Mouse (Mus musculus): ENCODE data around the gene Ipo13. TPM values are rescaled to one million over a fixed set of nuclear protein-coding genes. Genes with fewer than 3 reads are reported as not detected.

The Ipo13 gene
- polyA plus RNA-seq, 1 experiment from 2014 or later, result 72.9 TPM

GRCm38 (mm10) chr4:117890750-117891149, 24.0 kb downstream of the Ipo13 start:
- Histone ChIP-seq H3K27ac (no peak overlapping the region), H3K36me3 (peaks cover 37% of the 10 kb centered on the region), H3K27me3 (no peaks in the 10 kb centered on the region), H3K9ac (replicated peaks) (peak overlapping the region; percentile 61; the same call in 1 of the 2 replicates), H3K4me2 (replicated peaks) (peak overlapping the region; percentile 95), H3K4me3 (replicated peaks) (peak overlapping the region; percentile 79), H3K9me3 (no peaks in the 10 kb centered on the region), H3K4me1 (replicated peaks) (peaks cover 30% of the 10 kb centered on the region)
- WGBS, result 46% methylated on average over 8 of the region's 8 CpGs
- no peak for ATAC-seq

- Histone ChIP-seq H3K9ac (replicated peaks) (no peak overlapping the region), H3K36me3 (peaks cover 37% of the 10 kb centered on the region), H3K4me2 (replicated peaks) (no peak overlapping the region), H3K4me1 (replicated peaks) (peaks cover 37% of the 10 kb centered on the region), H3K27ac (no peak overlapping the region), H3K4me3 (replicated peaks) (no peak overlapping the region), H3K27me3 (no peaks in the 10 kb centered on the region), H3K9me3 (no peaks in the 10 kb centered on the region)
- no peak for ATAC-seq
- 92% methylated on average over 14 of the region's 14 CpGs for WGBS
Measured at GRCm38 (mm10) chr4:117890031-117890430, 24.8 kb downstream of the Ipo13 start.

- Histone ChIP-seq H3K4me2 (replicated peaks) (no peak overlapping the region), H3K36me3 (peaks cover 37% of the 10 kb centered on the region), H3K27me3 (no peaks in the 10 kb centered on the region), H3K27ac (no peak overlapping the region), H3K9me3 (no peaks in the 10 kb centered on the region), H3K4me3 (replicated peaks) (no peak overlapping the region), H3K4me1 (replicated peaks) (peaks cover 42% of the 10 kb centered on the region), H3K9ac (replicated peaks) (no peak overlapping the region)
- no peak for ATAC-seq
- 92% methylated on average over 15 of the region's 15 CpGs for WGBS
Measured at GRCm38 (mm10) chr4:117889471-117889870, 25.3 kb downstream of the Ipo13 start.

GRCm38 (mm10) chr4:117887920-117888319, 26.9 kb downstream of the Ipo13 start:
- Histone ChIP-seq H3K4me3 (replicated peaks) (no peak overlapping the region; the same call in 1 of the 2 replicates), H3K27ac (no peak overlapping the region), H3K4me2 (replicated peaks) (peak overlapping the region; percentile 93), H3K9me3 (no peaks in the 10 kb centered on the region), H3K27me3 (no peaks in the 10 kb centered on the region), H3K36me3 (peaks cover 32% of the 10 kb centered on the region), H3K9ac (replicated peaks) (no peak overlapping the region), H3K4me1 (replicated peaks) (peaks cover 53% of the 10 kb centered on the region)
- ATAC-seq, result no peak
- WGBS, result 75% methylated on average over 2 of the region's 2 CpGs

GRCm38 (mm10) chr4:117887133-117887532, 27.7 kb downstream of the Ipo13 start, which contains the start of gene Atp6v0b:
Atp6v0b (minus strand) TSS chr4:117887333.
- no peaks in the 10 kb centered on the region for H3K27me3 ChIP-seq
- peak within 1 kb of the TSS; percentile 95 for H3K9ac ChIP-seq (replicated peaks)
- peak within 1 kb of the TSS; percentile 96 for H3K4me3 ChIP-seq (replicated peaks)
- peaks cover 56% of the 10 kb centered on the region for H3K4me1 ChIP-seq (replicated peaks)
- peak within 1 kb of the TSS; percentile 93 for H3K4me2 ChIP-seq (replicated peaks)
- no peaks in the 10 kb centered on the region for H3K9me3 ChIP-seq
- H3K36me3 ChIP-seq, result peaks cover 32% of the 10 kb centered on the region
- peak; percentile 85 for ATAC-seq
- H3K27ac ChIP-seq, result no peak within 1 kb of the TSS
- under 1% methylated on average over 37 of the region's 37 CpGs for WGBS

GRCm38 (mm10) chr4:117886644-117887043, 28.2 kb downstream of the Ipo13 start:
- H3K4me3 ChIP-seq (replicated peaks), result peak overlapping the region; percentile 96
- H3K27me3 ChIP-seq, result no peaks in the 10 kb centered on the region
- ATAC-seq, result no peak
- no peaks in the 10 kb centered on the region for H3K9me3 ChIP-seq
- WGBS, result 3% methylated on average over 23 of the region's 24 CpGs
- no peak overlapping the region for H3K27ac ChIP-seq
- peak overlapping the region; percentile 93 for H3K4me2 ChIP-seq (replicated peaks)
- H3K4me1 ChIP-seq (replicated peaks), result peaks cover 59% of the 10 kb centered on the region
- H3K36me3 ChIP-seq, result peaks cover 32% of the 10 kb centered on the region
- H3K9ac ChIP-seq (replicated peaks), result peak overlapping the region; percentile 95

- Histone ChIP-seq H3K9ac (replicated peaks) (peak overlapping the region; percentile 95), H3K27ac (no peak overlapping the region), H3K4me1 (replicated peaks) (peaks cover 60% of the 10 kb centered on the region), H3K27me3 (no peaks in the 10 kb centered on the region), H3K9me3 (no peaks in the 10 kb centered on the region), H3K36me3 (peaks cover 35% of the 10 kb centered on the region), H3K4me3 (replicated peaks) (peak overlapping the region; percentile 96), H3K4me2 (replicated peaks) (peak overlapping the region; percentile 93)
- WGBS, result 84% methylated on average over 9 of the region's 9 CpGs
- no peak for ATAC-seq
Measured at GRCm38 (mm10) chr4:117885994-117886393, 28.8 kb downstream of the Ipo13 start.

- H3K9ac ChIP-seq (replicated peaks), result no peak overlapping the region
- H3K9me3 ChIP-seq, result no peaks in the 10 kb centered on the region
- no peaks in the 10 kb centered on the region for H3K27me3 ChIP-seq
- no peak overlapping the region for H3K27ac ChIP-seq
- WGBS, result 96% methylated on average over 10 of the region's 10 CpGs
- H3K4me2 ChIP-seq (replicated peaks), result no peak overlapping the region
- H3K4me1 ChIP-seq (replicated peaks), result peaks cover 63% of the 10 kb centered on the region
- no peak overlapping the region for H3K4me3 ChIP-seq (replicated peaks)
- peaks cover 42% of the 10 kb centered on the region for H3K36me3 ChIP-seq
- ATAC-seq, result no peak
Measured at GRCm38 (mm10) chr4:117885093-117885492, 29.7 kb downstream of the Ipo13 start.

- no peak overlapping the region for H3K27ac ChIP-seq
- H3K4me2 ChIP-seq (replicated peaks), result peak overlapping the region; percentile 88
- peak overlapping the region; percentile 83 for H3K4me3 ChIP-seq (replicated peaks)
- H3K4me1 ChIP-seq (replicated peaks), result peaks cover 72% of the 10 kb centered on the region
- no peak for ATAC-seq
- no peaks in the 10 kb centered on the region for H3K27me3 ChIP-seq
- 100% methylated on average over 1 of the region's 1 CpGs for WGBS
- no peaks in the 10 kb centered on the region for H3K9me3 ChIP-seq
- H3K36me3 ChIP-seq, result peaks cover 41% of the 10 kb centered on the region
- peak overlapping the region; percentile 94 for H3K9ac ChIP-seq (replicated peaks)
Measured at GRCm38 (mm10) chr4:117884146-117884545, 30.7 kb downstream of the Ipo13 start.

- Histone ChIP-seq H3K4me1 (replicated peaks) (peaks cover 81% of the 10 kb centered on the region), H3K27me3 (no peaks in the 10 kb centered on the region)
- peak; percentile 44 for ATAC-seq
Measured at GRCm38 (mm10) chr4:117882701-117883691, 31.8 kb downstream of the Ipo13 start, which contains the start of gene B4galt2. B4galt2 (minus strand) TSS chr4:117883487.

GRCm38 (mm10) chr4:117878703-117879102, 36.1 kb downstream of the Ipo13 start:
- Histone ChIP-seq H3K4me3 (replicated peaks) (no peak overlapping the region), H3K4me2 (replicated peaks) (no peak overlapping the region), H3K4me1 (replicated peaks) (peaks cover 48% of the 10 kb centered on the region), H3K9ac (replicated peaks) (0 out of 2 replicates have a peak overlapping the region, but pooled peaks have one; percentile 36), H3K27ac (no peak overlapping the region), H3K36me3 (peaks cover 65% of the 10 kb centered on the region), H3K9me3 (no peaks in the 10 kb centered on the region), H3K27me3 (no peaks in the 10 kb centered on the region)
- WGBS, result 87% methylated on average over 5 of the region's 5 CpGs
- no peak for ATAC-seq

More at GRCm38 (mm10) chr4:117882701-117883691, 31.8 kb downstream of the Ipo13 start, which contains the start of gene B4galt2:
- H3K9ac ChIP-seq (replicated peaks), result peak within 1 kb of the TSS; percentile 94
- H3K4me3 ChIP-seq (replicated peaks), result peak within 1 kb of the TSS; percentile 83
- peak within 1 kb of the TSS; percentile 84 for H3K27ac ChIP-seq
- no peaks in the 10 kb centered on the region for H3K9me3 ChIP-seq
- under 1% methylated on average over 97 of the region's 103 CpGs for WGBS
- peak within 1 kb of the TSS; percentile 88 for H3K4me2 ChIP-seq (replicated peaks)
- peaks cover 41% of the 10 kb centered on the region for H3K36me3 ChIP-seq

GRCm38 (mm10) chr4:117878301-117878700, 36.5 kb downstream of the Ipo13 start:
- no peak overlapping the region for H3K27ac ChIP-seq
- 72% methylated on average over 10 of the region's 10 CpGs for WGBS
- no peaks in the 10 kb centered on the region for H3K27me3 ChIP-seq
- H3K4me3 ChIP-seq (replicated peaks), result no peak overlapping the region
- H3K4me2 ChIP-seq (replicated peaks), result no peak overlapping the region
- peaks cover 69% of the 10 kb centered on the region for H3K36me3 ChIP-seq
- H3K9ac ChIP-seq (replicated peaks), result no peak overlapping the region
- H3K9me3 ChIP-seq, result no peaks in the 10 kb centered on the region
- ATAC-seq, result no peak
- peaks cover 45% of the 10 kb centered on the region for H3K4me1 ChIP-seq (replicated peaks)

Data from midbrain, embryonic 13.5 days (tissue).